Mouse (Mus musculus): ENCODE data around the gene Calhm2. TPM values are rescaled to one million over a fixed set of nuclear protein-coding genes. Genes with fewer than 3 reads are reported as not detected.
A peak's percentile ranks its signal among the peaks of the same experiment; 100 is the strongest.

Gene Calhm2
- polyA plus RNA-seq, 1 experiment from 2014 or later, result 2.8 TPM

DNA sequence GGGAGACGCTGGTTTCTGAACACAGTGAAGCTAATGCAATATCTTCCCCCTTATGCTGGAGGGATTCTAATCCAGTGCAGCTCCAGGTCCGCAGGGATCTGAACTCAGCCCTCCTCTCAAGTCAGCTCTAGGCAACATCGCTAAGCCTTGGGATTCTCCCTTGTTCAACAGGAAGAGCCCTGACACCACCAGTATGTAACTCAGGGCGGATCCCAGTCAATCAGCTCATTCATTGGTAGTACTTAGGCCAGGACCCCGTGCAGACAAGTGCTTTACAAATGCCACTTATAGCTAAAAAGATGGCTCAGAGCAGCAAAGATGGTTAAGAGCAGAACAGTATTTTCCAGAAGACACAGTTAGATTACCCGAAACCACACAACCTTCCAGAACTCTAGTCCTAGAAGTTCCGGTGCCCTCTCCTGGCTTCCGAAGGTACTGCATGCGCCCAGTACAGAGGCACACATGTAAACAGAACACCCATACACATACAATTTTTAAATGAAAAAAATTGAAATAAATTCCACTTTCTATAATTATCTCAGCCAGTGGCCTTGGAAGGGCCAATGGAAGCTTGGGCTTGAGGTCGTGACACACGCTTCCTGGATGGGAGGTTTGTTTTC lies 30.8 kb upstream of the Calhm2 start:
- 25% methylated on average over 11 of the region's 11 CpGs for WGBS
- H3K4me1 ChIP-seq, result peaks cover 12% of the 10 kb centered on the region
- DNase-seq (ENCODE audit: low spot score), result peak; percentile 85
- peak overlapping the region; percentile 33; the same call in 1 of the 2 replicates for H3K4me3 ChIP-seq
- no peaks in the 10 kb centered on the region for H3K9me3 ChIP-seq
- H3K27ac ChIP-seq (replicated peaks), result no peak overlapping the region
- H3K36me3 ChIP-seq (replicated peaks), result no peaks in the 10 kb centered on the region
- H3K27me3 ChIP-seq (replicated peaks; ENCODE audit: low read depth, poor library complexity, severe bottlenecking), result 0 out of 2 replicates have a peak, but pooled peaks cover 8% of the 10 kb centered on the region

- WGBS, result 8% methylated on average over 13 of the region's 13 CpGs
- peak overlapping the region; percentile 33; the same call in 1 of the 2 replicates for H3K4me3 ChIP-seq
Observed at GRCm38 (mm10) chr19:47168223-47168622, 30.1 kb upstream of the Calhm2 start.

DNA sequence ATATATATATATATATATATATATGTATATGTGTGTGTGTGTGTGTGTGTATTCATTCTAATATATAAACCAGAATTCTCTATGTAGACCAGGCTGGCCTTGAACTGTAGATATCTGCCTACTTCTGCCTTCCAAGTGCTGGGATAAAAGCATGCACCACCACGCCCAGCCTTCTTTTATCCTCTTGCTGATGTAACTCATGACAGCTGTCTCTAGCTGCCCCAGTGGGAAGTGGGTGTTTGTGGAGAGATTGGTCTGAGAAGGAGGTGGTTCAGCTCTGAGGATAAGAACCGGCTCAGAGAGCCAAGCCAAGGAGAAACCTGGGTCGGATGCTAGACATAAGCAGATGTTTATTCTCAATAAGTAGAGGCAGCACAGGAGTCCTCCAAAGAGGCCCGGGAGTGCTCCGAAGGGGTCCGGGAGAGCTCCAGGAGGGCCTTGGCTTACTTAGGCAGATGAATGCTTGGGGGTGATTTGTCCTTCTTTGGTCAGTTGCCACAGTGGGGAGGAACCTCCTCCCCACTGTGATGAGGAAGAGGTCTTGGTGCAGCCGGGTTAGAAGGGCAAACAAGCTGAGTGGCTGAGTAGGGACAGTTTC lies 29.6 kb upstream of the Calhm2 start:
- Histone ChIP-seq H3K4me3 (no peak overlapping the region), H3K27me3 (replicated peaks; ENCODE audit: low read depth, poor library complexity, severe bottlenecking) (0 out of 2 replicates have a peak, but pooled peaks cover 8% of the 10 kb centered on the region), H3K36me3 (replicated peaks) (no peaks in the 10 kb centered on the region), H3K27ac (replicated peaks) (no peak overlapping the region), H3K4me1 (peaks cover 12% of the 10 kb centered on the region), H3K9me3 (no peaks in the 10 kb centered on the region)
- WGBS, result 56% methylated on average over 7 of the region's 7 CpGs
- DNase-seq (ENCODE audit: low spot score), result no peak

More at GRCm38 (mm10) chr19:47168223-47168622, 30.1 kb upstream of the Calhm2 start:
- H3K36me3 ChIP-seq (replicated peaks), result no peaks in the 10 kb centered on the region
- H3K9me3 ChIP-seq, result no peaks in the 10 kb centered on the region
- peak; percentile 57 for DNase-seq (ENCODE audit: low spot score)
- H3K27ac ChIP-seq (replicated peaks), result no peak overlapping the region
- 0 out of 2 replicates have a peak, but pooled peaks cover 8% of the 10 kb centered on the region for H3K27me3 ChIP-seq (replicated peaks; ENCODE audit: low read depth, poor library complexity, severe bottlenecking)
- H3K4me1 ChIP-seq, result peaks cover 12% of the 10 kb centered on the region

GRCm38 (mm10) chr19:47166758-47167157 lies 28.7 kb upstream of the Calhm2 start:
- H3K4me1 ChIP-seq, result peaks cover 12% of the 10 kb centered on the region
- H3K4me3 ChIP-seq, result no peak overlapping the region
- no peaks in the 10 kb centered on the region for H3K9me3 ChIP-seq
- H3K27ac ChIP-seq (replicated peaks), result no peak overlapping the region
- DNase-seq (ENCODE audit: low spot score), result no peak
- 0 out of 2 replicates have a peak, but pooled peaks cover 8% of the 10 kb centered on the region for H3K27me3 ChIP-seq (replicated peaks; ENCODE audit: low read depth, poor library complexity, severe bottlenecking)
- 27% methylated on average over 3 of the region's 3 CpGs for WGBS
- no peaks in the 10 kb centered on the region for H3K36me3 ChIP-seq (replicated peaks)

- Histone ChIP-seq H3K27ac (replicated peaks) (no peak overlapping the region), H3K36me3 (replicated peaks) (no peaks in the 10 kb centered on the region), H3K4me1 (peaks cover 4% of the 10 kb centered on the region), H3K4me3 (no peak overlapping the region), H3K27me3 (replicated peaks; ENCODE audit: low read depth, poor library complexity, severe bottlenecking) (0 out of 2 replicates have a peak, but pooled peaks cover 5% of the 10 kb centered on the region), H3K9me3 (no peaks in the 10 kb centered on the region)
- no peak for DNase-seq (ENCODE audit: low spot score)
- WGBS, result 90% methylated on average over 6 of the region's 6 CpGs
Observed at GRCm38 (mm10) chr19:47163176-47163744, 25.2 kb upstream of the Calhm2 start.

GRCm38 (mm10) chr19:47161669-47162068 lies 23.6 kb upstream of the Calhm2 start:
- Histone ChIP-seq H3K4me1 (peaks cover under 1% of the 10 kb centered on the region; the same call in 1 of the 2 replicates), H3K36me3 (replicated peaks) (no peaks in the 10 kb centered on the region), H3K4me3 (no peak overlapping the region), H3K27me3 (replicated peaks; ENCODE audit: low read depth, poor library complexity, severe bottlenecking) (no peaks in the 10 kb centered on the region), H3K27ac (replicated peaks) (no peak overlapping the region), H3K9me3 (no peaks in the 10 kb centered on the region)
- WGBS, result 60% methylated on average over 4 of the region's 4 CpGs
- DNase-seq (ENCODE audit: low spot score), result no peak

DNA sequence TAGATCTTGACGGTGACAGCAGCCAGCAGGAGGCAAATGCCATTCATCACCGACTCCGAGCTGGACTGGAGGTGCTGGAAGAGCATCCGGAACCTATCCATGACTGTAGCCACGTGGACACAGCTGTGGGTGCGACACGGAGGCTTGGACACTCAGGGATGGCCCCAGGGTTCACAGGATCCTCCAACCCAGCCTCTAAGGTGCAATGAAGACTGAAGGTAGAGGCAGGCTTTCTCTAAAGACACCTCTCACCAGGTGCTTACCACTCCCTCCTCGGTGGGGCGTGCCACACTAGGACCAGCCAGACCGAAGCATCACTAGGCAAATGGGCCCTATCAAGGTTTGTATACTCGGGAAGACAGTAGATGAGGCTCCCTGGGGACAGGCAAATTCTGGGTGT lies 19.6 kb upstream of the Calhm2 start, which contains the start of gene Calhm3:
TSS of gene Calhm3 (minus strand) at position 101 of the 400 bp plus-strand sequence.
- no peak within 1 kb of the TSS for H3K27ac ChIP-seq (replicated peaks)
- no peak for DNase-seq (ENCODE audit: low spot score)
- peaks cover 8% of the 10 kb centered on the region for H3K27me3 ChIP-seq (replicated peaks; ENCODE audit: low read depth, poor library complexity, severe bottlenecking)
- H3K4me1 ChIP-seq, result no peaks in the 10 kb centered on the region
- WGBS, result 78% methylated on average over 11 of the region's 11 CpGs
- no peak within 1 kb of the TSS for H3K4me3 ChIP-seq
- no peaks in the 10 kb centered on the region for H3K36me3 ChIP-seq (replicated peaks)
- no peaks in the 10 kb centered on the region for H3K9me3 ChIP-seq

DNA sequence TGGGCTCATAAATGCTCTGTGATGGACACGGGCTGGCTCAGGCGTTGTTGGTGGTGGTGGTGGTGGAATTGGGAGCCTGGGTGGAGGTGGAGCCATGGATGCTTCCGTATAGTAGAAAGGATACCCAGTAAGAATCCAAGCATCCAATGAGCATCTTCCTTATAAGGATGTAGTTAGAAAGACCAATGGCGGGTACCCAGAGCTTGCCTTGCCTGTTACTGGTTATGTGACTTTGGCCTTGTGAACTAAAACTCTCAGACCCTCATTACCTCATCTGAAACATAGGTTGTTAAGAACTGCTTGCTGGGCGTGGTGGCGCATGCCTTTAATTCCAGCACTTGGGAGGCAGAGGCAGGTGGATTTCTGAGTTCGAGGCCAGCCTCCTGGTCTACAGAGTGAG lies 15.7 kb upstream of the Calhm2 start:
- H3K4me3 ChIP-seq, result no peak overlapping the region
- H3K9me3 ChIP-seq, result no peaks in the 10 kb centered on the region
- peaks cover 21% of the 10 kb centered on the region for H3K4me1 ChIP-seq
- no peak for DNase-seq (ENCODE audit: low spot score)
- WGBS, result 87% methylated on average over 7 of the region's 7 CpGs
- H3K27ac ChIP-seq (replicated peaks), result no peak overlapping the region
- no peaks in the 10 kb centered on the region for H3K36me3 ChIP-seq (replicated peaks)
- H3K27me3 ChIP-seq (replicated peaks; ENCODE audit: low read depth, poor library complexity, severe bottlenecking), result peaks cover 37% of the 10 kb centered on the region

GRCm38 (mm10) chr19:47152062-47152369 lies 13.9 kb upstream of the Calhm2 start:
- Histone ChIP-seq H3K36me3 (replicated peaks) (no peaks in the 10 kb centered on the region), H3K4me3 (peak overlapping the region; percentile 52), H3K9me3 (no peaks in the 10 kb centered on the region), H3K27me3 (replicated peaks; ENCODE audit: low read depth, poor library complexity, severe bottlenecking) (peaks cover 45% of the 10 kb centered on the region), H3K4me1 (peaks cover 21% of the 10 kb centered on the region), H3K27ac (replicated peaks) (peak overlapping the region; percentile 5; the same call in 1 of the 2 replicates)
- DNase-seq (ENCODE audit: low spot score), result no peak
- WGBS, result 55% methylated on average over 12 of the region's 12 CpGs

- DNase-seq (ENCODE audit: low spot score), result peak; percentile 44
- peak overlapping the region; percentile 52 for H3K4me3 ChIP-seq
- no peaks in the 10 kb centered on the region for H3K36me3 ChIP-seq (replicated peaks)
- H3K9me3 ChIP-seq, result no peaks in the 10 kb centered on the region
- peaks cover 45% of the 10 kb centered on the region for H3K27me3 ChIP-seq (replicated peaks; ENCODE audit: low read depth, poor library complexity, severe bottlenecking)
- peak overlapping the region; percentile 5; the same call in 1 of the 2 replicates for H3K27ac ChIP-seq (replicated peaks)
- WGBS, result 26% methylated on average over 32 of the region's 32 CpGs
- peaks cover 21% of the 10 kb centered on the region for H3K4me1 ChIP-seq
Observed at GRCm38 (mm10) chr19:47151332-47152061, 13.4 kb upstream of the Calhm2 start.

- 41% methylated on average over 4 of the region's 4 CpGs for WGBS
- peak; percentile 30 for DNase-seq (ENCODE audit: low spot score)
- Histone ChIP-seq H3K4me1 (peaks cover 21% of the 10 kb centered on the region), H3K4me3 (no peak overlapping the region), H3K9me3 (no peaks in the 10 kb centered on the region), H3K27me3 (replicated peaks; ENCODE audit: low read depth, poor library complexity, severe bottlenecking) (peaks cover 45% of the 10 kb centered on the region), H3K27ac (replicated peaks) (no peak overlapping the region; the same call in 1 of the 2 replicates), H3K36me3 (replicated peaks) (no peaks in the 10 kb centered on the region)
Observed at GRCm38 (mm10) chr19:47149854-47150253, 11.8 kb upstream of the Calhm2 start.

DNA sequence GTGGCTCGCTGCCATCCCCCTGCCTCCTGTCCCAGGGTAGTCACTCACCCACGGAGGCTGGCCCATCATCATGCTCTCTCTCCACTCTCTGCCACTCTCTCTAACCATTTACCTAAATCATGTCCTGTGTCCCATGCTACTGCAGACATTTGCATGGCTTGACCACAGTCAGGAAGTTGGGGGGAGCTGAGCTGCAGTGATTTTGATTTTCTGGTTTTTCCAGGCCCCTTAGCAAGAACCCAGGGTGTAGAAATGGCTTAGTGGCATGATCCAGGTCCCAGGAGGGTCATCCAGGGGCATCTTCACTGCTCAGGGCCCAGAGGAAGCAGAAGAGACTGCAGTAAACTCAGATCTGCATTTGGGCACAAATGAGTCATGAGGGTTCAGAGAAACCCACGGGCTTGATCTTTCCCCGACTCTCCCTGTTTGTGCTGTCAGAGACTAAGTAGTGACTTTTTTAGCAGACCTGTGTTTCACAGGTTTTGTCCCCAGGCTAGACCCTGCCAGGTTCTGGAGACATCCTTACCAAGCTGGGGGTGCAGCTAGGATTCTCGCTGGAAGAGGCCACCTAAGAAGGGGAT lies 10.3 kb upstream of the Calhm2 start:
- H3K4me1 ChIP-seq, result peaks cover 21% of the 10 kb centered on the region
- 78% methylated on average over 5 of the region's 5 CpGs for WGBS
- no peaks in the 10 kb centered on the region for H3K36me3 ChIP-seq (replicated peaks)
- no peaks in the 10 kb centered on the region for H3K9me3 ChIP-seq
- DNase-seq (ENCODE audit: low spot score), result no peak
- no peak overlapping the region for H3K4me3 ChIP-seq
- H3K27me3 ChIP-seq (replicated peaks; ENCODE audit: low read depth, poor library complexity, severe bottlenecking), result peaks cover 44% of the 10 kb centered on the region
- no peak overlapping the region for H3K27ac ChIP-seq (replicated peaks)
